Comparison of ENCODE assay signal across 24 mouse cellular contexts in the genomic region with DNA sequence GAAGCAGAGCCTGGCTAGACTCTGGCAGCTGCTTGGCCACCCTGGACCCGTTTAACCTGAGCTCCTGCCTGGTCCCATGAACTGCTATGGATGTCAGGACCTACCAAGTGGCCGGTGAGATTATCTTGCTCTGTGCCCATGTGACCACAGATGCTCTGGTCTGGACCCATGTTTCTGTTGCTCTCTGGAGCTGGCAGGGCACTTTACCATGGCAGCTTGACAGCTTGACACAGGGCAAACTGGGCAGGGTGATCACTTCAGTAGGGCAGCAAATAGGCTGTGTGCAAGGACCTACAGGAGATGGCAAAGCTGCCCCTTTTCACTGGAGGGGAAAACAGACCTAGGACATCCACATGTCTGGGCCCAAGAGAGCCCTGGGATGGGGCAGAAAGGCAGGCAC.
"Had no signal": no experiment of that assay in that cellular context is flagged by ENCODE, and none has a peak within 500 bp of the region (broad histone marks: within the 10 kb centered on the region; RNA-seq: fewer than 3 reads in every experiment).

No protein-coding gene starts in this region.

- DNase-seq: gastrocnemius, postnatal 14 days; heart, postnatal 4 days; kidney, adult 18-20 months; kidney, adult 8-10 months; kidney, postnatal 10 days; kidney, postnatal 25 days; kidney, postnatal 4 days; liver; liver, embryonic 13.5 days; liver, postnatal 0 days had no signal

- H3K9me3 ChIP-seq: heart, embryonic 10.5 days; hindbrain, embryonic 10.5 days; hindbrain, embryonic 12.5 days; intestine, embryonic 15.5 days; limb, embryonic 10.5 days; limb, embryonic 12.5 days; liver, embryonic 13.5 days; liver, embryonic 15.5 days had no signal

- H3K9ac ChIP-seq: hindbrain, embryonic 12.5 days; hindbrain, embryonic 14.5 days; intestine, embryonic 15.5 days; limb, embryonic 12.5 days; liver, embryonic 13.5 days; liver, embryonic 15.5 days; liver, postnatal 0 days had no signal

- H3K27ac ChIP-seq: heart, embryonic 10.5 days; hindbrain, embryonic 10.5 days; hindbrain, embryonic 12.5 days; hindbrain, embryonic 14.5 days; intestine, embryonic 15.5 days; layer of hippocampus, adult 2 months; left cerebral cortex, adult 2 months; limb, embryonic 10.5 days; limb, embryonic 12.5 days; liver, embryonic 13.5 days; liver, embryonic 15.5 days had no signal

- H3K4me2 ChIP-seq: hindbrain, embryonic 12.5 days; hindbrain, embryonic 14.5 days; intestine, embryonic 15.5 days; limb, embryonic 12.5 days; liver, embryonic 11.5 days; liver, embryonic 13.5 days; liver, embryonic 15.5 days had no signal

- H3K27me3 ChIP-seq: hindbrain, embryonic 12.5 days; intestine, embryonic 15.5 days; limb, embryonic 12.5 days; liver, embryonic 13.5 days; liver, embryonic 15.5 days had no signal

- H3K4me3 ChIP-seq: heart, embryonic 10.5 days; hindbrain, embryonic 10.5 days; hindbrain, embryonic 12.5 days; intestine, embryonic 15.5 days; layer of hippocampus, adult 2 months; left cerebral cortex, adult 2 months; limb, embryonic 10.5 days; limb, embryonic 12.5 days; liver, embryonic 13.5 days; liver, embryonic 15.5 days had no signal

- H3K36me3 ChIP-seq: heart, embryonic 10.5 days; hindbrain, embryonic 10.5 days; intestine, embryonic 15.5 days; limb, embryonic 10.5 days; limb, embryonic 12.5 days; liver, embryonic 13.5 days; liver, embryonic 15.5 days had no signal

- H3K4me1 ChIP-seq: hindbrain, embryonic 10.5 days; hindbrain, embryonic 12.5 days; intestine, embryonic 15.5 days; limb, embryonic 10.5 days; limb, embryonic 12.5 days; liver, embryonic 13.5 days; liver, embryonic 15.5 days had no signal

- ATAC-seq: hindbrain, embryonic 16.5 days; inflammation-experienced regulatory T-cells, adult 6 months; intestine, embryonic 15.5 days; intestine, postnatal 0 days; liver, postnatal 0 days had no signal
